Mouse (Mus musculus): ENCODE data around the gene Evx2.

Evx2 gene

DNA sequence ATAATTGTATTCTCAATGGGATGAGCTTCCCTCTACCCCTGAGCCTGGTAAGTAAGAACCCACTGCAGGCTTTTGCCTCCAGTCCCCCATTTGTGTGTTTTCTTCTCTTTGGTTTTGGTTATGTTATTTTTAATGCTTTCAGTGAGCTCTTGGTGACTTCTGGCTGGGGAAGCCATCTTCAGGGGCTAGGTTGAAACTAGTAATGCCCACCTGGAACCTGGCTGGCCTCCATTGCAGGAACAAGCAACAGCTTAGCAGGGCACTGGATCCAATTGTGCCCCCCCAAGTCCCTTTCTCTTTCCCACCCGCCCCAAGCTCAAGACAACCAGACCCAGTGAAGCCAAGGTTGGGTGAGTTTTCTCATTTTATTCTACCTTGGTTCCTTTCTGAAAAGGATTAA, 36.0 kb upstream of the Evx2 start:
- DNase-seq, result no peak

DNA sequence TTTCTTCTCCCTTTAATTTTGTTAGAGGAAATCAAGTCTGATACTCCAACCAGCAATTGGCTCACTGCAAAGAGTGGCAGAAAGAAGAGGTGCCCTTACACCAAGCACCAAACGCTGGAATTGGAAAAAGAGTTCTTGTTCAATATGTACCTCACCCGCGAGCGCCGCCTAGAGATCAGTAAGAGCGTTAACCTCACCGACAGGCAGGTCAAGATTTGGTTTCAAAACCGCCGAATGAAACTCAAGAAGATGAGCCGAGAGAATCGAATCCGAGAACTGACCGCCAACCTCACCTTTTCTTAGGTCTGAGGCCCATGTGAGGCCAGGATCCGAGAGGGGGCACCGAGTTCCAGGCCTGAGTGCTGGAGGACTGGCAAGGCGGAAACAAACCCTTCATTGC, 34.7 kb upstream of the Evx2 start:
- DNase-seq, result no peak

DNA sequence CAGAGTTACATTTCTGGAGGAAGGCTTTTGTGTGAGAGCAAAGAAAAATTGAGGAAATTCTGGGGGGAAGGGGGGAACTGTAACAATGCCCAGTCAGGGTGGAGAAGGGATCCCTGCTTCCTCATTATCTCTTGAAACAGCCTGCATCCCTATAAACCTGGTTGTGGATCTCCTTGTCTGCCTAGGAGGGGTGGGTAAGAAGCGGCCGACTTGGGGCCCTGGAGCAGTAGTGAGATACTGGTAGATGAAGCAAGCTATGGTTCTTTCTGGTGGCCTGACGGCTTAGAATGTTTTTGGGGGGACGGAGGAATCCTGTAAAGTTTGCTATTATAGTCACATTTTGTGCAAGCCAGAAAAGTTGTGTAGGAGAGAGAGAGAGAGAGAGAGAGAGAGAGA, 34.1 kb upstream of the Evx2 start:
- DNase-seq, result no peak

DNA sequence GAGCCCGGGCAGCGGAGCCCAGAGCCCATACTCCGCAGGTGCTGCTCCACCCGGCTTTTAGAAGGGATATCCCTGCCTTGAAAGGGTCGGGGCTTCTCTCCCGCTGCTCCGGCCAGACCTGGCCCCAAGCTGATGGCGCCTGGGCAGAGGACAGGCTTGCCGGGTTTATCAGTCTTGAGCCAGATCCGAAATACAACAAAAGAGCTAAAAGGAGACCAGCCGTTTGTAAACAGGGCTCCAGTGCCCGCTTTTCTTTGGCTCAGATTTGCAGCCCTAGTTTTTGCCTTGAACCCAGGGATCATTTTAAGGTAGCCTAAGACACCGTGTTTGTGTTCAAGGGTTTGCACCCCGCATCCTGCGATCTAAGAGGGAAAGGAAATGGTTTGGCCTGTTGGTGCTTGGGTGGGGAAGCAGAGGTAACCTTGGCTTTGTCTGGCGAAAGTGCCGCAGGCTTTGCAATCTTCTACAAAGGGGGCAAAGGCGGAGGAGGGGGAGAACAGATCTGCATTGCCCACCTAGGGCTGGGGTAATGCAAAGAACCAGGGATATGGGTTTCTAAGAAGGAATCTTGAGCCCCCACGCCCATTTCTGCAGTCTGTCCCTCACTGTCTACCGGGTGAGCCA, 33.6 kb upstream of the Evx2 start:
- DNase-seq, result no peak

DNA sequence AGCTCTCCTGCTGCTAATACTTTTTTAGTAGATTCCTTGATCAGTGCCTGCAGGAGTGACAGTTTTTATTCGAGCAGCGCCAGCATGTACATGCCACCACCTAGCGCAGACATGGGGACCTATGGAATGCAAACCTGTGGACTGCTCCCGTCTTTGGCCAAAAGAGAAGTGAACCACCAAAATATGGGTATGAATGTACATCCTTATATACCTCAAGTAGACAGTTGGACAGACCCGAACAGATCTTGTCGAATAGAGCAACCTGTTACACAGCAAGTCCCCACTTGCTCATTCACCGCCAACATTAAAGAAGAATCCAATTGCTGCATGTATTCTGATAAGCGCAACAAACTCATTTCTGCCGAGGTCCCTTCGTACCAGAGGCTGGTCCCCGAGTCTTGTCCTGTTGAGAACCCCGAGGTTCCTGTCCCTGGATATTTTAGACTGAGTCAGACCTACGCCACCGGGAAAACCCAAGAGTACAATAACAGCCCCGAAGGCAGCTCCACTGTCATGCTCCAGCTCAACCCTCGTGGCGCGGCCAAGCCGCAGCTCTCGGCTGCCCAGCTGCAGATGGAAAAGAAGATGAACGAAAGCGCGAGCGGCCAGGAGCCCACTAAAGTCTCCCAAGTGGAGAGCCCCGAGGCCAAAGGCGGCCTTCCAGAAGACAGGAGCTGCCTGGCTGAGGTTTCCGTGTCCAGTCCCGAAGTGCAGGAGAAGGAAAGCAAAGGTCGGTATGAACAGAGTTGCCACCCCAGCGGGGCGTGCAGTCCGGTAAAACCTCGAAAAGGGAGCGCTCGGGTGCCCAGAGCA, 32.8 kb upstream of the Evx2 start:
- DNase-seq, result no peak

DNA sequence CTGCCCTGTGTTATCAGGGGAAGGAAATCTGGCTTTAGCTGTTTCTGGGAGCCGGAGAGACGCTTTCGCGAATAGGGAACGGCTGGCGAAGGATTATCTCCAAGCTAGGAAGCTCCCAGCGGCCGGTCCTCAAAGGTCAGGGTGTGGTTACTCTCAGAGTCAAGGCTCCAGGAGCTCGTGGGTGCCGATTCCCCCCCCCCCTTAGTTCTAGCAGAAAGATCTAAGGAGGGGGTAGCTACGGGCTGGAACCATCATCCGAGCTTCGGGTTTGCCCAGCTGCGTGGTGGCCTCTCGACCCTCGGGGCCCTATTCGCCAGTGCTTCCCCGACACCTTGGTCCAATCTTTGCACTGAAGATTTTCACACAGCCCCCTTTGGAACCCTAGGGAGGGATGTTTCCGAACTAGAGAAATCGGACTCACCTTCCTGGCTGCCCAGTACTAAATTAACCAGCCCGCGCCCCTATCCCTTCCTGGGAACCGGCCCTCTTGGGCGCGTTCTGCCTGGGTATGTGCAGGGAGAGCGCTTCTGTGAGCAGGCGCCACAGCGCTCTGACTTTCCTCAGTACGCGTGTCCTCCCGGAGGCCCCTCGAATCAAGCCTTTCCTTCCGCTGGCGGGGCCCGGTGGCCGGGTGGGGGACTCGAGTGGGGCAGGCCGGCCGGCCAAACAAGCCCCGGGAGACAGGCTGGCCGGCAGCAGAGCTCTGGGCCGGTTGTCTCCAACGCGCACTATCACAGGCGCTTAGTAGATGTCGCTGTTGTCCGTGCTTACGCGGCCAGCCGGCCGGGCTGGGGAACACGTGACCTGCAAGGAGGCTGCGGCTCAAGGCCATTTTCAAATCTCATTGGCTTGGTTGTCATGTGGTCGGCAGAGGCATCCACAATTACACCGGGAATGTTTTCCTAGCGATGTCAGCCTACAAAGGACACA, 31.9 kb upstream of the Evx2 start, which contains the start of gene Hoxd10:
Gene Hoxd10, plus strand, starts transcription at position 903 of the 930 bp plus-strand sequence.
- DNase-seq, result no peak

DNA sequence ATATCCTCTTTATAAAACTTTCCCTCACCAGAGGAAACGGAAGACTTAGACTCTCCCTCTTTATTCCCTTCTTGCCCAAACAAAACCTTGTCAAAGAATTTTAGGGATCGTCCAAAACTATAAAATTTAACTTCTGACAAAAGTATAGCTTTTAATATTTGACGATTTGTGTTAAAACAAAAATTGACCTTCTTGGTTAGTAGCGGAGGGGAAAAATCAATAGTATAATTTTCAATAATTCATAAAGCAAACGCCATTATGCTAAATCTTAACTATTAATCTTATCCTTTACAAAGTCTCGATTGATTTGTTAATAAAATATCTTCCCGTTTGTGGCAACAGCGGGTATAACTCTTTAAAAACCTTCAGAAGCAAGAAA, 31.0 kb upstream of the Evx2 start:
- DNase-seq, result no peak

DNA sequence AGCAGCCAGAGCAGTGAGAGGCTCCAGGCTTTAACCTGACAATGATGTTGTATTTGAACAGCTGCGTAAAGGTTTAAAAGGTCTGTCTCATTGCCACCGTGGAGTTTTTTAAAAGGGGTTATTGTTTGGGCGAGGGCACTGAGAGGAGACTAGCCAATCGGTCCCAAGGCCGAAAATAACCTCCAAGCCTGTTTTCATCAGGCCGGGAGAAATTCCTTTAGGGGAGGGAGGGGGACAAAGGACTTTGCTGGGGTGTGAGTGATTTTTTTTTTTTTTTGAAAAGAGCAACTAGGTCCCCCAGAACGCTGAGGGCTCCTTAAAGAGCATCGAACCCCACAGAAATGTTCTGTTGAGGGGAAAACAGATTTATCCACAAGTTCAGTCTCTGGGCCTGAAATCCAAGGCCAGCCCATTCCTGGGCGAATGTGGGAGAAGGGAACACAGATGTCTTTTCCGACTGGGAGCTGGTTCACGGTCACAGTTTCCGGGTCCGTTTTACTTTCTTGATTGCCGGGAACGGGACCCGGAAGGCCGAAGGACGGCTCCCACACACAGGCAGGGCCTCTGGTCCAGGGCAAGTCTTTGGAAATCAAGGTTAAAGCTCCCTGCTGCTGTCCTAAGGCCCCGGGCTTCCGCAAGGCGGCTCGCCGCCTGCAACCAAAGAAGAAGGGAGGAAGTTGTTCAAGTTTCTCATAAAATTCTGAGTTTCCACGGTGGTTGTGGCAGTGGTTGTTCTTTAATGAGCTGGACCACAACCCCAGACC, 30.4 kb upstream of the Evx2 start:
- DNase-seq, result no peak

DNA sequence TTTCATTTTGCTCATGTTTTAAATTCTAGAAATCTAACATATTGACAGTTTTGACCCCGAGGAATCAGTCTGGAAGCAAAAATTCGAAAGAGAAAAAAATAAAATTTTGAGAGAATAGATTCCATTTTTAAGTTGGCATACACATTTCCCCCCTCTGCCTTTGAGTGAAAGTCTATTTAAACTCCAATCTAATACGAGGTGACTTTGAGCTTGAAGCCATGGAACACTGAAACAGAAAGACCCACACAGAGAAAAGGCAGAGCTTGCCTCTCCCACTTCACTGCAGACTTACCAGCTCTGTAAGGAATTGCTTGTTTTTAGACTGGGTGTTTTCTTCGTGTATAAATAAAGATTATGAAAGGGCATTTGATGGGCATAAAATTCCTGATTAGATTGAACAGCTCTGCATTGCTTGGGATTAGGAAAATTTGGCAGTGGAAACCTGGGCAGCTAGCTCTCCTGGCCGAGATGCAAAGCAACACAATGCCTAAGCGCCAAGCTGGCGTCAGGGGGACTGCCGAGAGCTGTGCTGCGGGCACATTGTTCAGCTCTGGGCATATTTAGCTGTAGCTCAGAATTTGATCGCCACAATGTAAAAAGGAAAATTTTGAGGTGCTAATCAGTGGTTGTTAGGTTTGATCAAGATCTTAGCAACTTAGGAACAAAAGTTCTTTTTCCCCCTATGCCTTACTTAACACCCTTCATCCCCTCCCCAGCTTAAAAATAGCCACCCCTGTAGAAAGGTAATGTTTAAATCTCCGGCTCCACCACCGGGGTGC, 29.6 kb upstream of the Evx2 start:
- no peak for DNase-seq

DNA sequence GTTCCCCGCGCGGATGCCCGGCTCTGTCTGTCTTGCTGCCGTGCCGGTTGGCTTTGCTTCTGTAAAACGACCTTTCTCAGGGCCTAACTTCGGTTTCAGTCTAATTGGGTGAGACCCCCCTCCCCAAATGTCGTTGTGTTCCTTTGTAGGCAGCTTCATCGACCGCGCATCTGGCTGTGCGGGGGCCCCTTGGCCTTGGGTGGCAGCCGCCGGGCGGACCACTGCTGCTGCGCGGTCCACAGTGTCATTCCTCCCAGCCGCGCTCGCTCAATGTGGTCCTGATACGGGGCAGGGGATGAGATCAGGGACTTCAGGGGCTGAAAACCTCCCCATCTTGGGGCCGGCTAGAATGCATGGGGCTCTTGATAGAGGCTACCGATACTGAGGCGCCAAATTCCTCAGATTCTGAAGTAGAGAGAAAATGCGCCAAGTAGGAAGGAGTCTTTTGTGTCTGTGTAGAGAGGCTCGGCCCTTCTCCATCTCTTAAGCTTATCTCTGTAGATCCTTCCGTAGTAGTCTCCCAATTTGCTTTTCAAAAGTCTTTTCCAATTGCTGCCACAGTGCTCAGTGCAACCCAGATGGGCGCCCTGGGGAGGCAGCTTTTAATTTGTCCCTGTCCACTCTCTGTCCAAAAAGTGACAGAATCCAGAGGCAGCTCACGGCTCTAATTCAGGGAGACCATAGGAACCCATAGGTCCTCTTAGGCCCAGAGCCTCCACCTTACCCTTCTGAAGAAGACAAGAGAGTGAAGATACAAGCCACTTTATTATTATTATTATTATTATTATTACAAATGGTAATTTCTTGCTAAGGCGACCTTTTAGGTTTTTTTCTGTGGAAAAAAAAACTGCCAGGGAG, 28.6 kb upstream of the Evx2 start:
- DNase-seq, result no peak

DNA sequence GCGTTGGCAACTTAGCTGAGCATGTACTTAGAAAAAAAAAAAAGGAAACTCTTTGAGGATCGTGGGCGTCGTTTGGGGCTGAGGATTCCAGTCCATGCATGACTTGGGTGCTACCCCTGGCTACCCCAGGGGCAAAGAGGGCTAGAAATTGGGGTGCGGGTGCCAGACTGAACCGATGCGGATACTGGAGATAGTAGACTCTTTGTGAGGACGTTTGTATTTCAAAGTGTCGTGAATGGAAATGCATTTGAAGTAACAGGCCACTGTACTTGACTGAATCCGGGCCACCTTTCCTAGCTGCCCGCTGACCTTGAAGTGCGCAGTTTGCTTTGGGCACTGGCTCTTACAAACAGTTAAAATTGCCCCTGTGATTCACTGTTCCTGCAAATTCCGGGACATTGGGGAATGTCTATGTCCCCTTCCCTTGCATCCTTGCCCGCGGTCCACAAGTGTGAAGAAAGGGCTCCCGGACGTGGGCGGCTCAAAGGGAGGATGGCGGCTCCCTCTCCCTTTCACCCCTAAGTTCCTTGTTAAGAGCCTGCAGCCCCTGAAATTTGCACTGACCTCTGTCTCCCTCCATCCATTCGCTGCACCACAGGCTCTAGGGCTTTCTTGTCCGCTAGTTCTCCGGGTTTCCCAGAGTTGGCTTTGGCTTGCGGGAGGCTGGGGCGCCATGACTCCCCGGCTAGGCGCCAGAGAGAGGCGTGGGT, 27.8 kb upstream of the Evx2 start:
- DNase-seq, result no peak

DNA sequence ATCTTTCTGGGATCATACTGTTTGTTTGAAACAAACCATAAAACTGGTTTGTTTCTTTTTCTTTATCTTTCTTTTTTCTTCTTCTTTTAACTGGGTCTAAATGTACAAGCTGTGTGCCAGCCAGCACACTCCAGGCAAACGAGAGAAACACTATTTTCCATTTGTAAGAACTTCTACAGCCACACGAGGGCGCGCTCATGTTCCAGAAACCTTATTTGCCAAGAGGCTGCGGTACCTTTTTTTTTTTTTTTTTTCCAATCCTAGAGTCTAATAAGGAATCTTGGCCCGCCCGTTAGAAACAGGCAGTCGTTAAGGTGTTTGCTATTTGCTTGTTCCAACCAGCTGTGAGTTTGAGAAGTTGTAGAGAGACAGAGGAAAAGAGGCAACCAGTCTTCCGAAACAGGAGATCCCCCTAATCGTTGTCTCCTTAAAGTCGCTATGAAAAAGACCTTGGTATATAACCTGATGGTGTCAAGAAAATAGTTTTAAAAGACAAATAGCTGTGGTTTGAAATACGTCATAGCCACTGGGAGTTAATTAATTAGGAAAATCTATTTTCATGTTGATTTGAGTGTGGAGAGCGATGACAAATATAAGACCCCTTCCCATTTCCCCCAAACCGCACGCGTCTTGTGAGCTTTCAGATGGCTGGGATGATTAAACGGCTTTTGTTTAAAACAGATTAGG, 27.1 kb upstream of the Evx2 start:
- DNase-seq, result no peak

DNA sequence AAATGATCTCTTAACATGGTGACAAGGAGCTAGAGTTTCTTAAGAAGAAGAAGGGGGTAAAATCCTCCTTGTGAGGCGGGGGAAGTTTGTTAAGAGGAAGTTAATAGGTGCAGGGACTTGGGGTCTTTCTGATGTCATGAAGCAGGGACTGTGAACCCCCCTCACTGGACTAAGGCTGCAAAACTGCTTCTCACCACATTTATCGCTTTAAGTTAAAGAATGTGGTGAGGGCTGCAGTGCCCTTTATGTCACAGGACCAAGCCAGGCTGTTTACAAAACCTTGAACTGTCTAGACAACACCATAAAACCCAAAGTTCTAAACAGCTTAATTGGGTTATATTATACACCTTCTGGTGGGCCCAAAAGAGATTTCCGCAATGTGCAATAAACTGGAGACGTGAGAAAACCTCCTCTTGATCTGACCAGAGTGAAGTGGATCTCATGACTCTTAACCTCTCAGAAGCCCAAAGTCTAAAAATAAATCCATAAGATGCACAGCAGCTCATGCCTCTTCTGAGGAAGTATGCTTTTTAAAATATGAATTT, 25.8 kb upstream of the Evx2 start:
- no peak for DNase-seq

DNA sequence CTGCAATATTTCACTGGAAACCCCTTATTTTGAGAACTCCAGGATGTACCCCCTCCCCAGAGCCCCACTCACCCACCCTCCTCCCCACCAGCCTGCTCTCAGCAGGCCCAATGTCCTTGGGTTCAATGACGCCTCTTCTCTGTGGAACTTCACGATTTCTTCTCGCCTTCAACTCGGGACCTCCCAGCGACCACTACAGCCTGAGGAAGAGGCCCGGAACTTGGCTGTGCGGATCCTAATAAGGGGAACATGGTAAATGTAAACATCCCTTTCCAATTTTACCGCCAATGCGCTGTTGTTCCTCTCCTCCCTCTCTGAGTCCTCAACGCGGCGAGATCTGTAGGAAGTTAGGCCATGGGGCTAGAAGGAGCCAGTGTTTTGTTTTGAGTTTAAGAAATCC, 24.7 kb upstream of the Evx2 start:
- DNase-seq, result no peak

DNA sequence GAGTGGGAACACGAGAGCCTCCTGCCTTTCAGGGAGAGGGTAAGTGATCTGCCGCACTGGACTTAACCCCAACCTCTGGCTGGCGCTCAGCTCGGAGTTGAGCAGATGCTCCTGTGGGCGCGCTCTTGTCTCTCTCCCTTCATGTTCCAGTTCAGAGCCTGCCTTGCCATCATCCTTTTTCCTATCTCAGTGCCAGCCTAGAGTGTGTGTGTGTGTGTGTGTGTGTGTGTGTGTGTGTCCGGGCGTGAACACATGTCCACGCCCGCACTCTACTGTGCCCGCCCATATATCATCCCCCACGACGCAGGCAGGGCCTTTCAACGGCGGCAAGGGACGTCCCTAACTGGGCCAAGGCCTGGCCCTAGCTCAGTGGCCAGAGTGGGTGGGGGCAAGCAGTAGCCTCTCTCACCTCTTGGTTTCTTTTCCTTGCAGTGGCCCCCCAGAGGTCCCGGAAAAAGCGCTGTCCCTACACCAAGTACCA, 24.2 kb upstream of the Evx2 start:
- no peak for DNase-seq

DNA sequence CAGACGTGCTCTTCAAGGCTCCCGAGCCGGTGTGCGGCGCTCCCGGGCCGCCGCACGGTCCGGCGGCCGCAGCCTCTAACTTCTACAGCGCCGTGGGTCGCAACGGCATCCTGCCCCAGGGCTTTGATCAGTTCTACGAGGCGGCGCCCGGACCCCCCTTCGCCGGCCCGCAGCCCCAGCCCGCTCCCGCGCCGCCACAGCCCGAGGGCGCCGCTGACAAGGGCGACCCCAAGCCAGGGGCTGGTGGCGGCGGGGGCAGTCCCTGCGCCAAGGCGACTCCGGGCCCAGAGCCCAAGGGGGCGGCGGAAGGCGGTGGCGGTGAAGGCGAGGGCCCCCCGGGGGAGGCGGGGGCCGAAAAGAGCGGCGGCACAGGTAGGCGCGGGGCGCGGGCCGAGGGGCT, 23.4 kb upstream of the Evx2 start:
- DNase-seq, result no peak

DNA sequence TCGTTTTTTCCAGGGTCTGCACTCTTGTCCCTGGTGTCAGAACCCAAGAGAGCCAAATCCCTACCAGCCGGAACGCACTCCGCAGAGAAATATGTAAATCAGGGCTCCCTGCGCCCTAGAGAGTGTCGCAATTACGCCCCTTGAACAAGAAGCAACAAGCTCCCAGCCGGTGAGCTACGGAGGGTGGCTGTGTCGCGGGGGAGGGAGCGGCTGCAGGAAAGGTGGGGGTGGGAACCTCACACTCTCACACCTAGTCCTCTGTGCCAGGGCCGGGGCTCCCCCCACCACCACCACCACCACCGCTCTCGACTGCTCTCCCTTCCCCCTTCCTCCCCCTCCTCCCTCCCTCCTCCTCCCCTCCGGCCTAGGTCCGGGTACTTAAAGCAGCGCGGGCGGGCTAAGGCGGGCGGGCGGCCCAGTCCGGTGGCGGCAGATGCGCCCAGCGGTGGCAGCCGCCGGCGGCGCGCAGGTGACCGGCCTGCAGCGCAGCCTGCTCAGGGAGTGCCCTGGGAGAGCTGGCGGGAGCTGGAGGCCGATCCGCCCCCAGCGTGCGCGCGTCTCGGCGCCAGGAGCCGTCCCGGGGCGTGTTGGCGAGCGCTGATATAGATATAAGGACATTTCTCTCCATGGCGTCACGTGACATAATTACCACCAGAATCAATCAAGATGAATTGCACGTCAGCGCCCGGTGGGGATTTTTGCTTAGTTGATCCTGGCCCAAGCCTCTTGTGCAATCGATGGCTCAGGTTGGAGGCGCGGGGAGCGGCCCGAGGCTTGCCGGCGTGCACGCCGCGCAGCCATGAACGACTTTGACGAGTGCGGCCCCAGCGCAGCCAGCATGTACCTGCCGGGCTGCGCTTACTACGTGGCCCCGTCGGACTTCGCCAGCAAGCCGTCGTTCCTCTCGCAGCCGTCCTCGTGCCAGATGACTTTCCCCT, 22.5 kb upstream of the Evx2 start:
- no peak for DNase-seq

All from cerebellum, adult 11-12 months (tissue).